Mouse (Mus musculus) induced T-regulatory cell, adult 2 months (primary cell): ENCODE measurements around the gene Taok1.

Source experiments
- DNase-seq: peaks from one replicate; pipeline ENCODE4 v3.0.0-alpha.2; 2012; ENCODE audit warnings: low read depth

Gene Taok1

DNA sequence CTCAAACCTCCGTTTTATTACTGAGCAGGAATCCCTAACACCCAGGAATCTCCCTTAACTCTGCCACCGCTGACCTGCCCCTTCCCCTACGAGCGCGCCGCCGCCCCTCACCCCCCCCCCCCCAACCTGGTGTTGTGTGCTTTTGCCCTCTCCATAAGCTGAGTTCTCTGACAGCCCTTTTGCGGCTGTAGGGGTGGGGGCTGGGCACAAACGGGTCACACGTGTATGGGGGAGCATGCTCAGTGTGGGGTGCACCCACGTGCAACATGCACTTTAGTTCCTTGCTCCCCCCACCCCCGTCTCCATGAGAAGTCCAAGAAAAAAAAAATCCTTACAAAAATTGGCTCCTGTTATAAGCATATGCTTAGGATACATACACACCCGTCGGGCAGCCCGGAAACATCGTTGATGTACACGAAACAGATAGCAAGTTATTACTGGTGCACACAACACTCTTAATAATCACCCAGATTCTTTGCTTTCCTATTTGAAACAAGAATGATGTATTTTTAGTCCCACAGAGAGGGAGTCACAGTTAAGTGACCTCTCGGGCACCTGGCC is 115.2 kb downstream of the Taok1 start:
- DNase-seq = peak; percentile 63

DNA sequence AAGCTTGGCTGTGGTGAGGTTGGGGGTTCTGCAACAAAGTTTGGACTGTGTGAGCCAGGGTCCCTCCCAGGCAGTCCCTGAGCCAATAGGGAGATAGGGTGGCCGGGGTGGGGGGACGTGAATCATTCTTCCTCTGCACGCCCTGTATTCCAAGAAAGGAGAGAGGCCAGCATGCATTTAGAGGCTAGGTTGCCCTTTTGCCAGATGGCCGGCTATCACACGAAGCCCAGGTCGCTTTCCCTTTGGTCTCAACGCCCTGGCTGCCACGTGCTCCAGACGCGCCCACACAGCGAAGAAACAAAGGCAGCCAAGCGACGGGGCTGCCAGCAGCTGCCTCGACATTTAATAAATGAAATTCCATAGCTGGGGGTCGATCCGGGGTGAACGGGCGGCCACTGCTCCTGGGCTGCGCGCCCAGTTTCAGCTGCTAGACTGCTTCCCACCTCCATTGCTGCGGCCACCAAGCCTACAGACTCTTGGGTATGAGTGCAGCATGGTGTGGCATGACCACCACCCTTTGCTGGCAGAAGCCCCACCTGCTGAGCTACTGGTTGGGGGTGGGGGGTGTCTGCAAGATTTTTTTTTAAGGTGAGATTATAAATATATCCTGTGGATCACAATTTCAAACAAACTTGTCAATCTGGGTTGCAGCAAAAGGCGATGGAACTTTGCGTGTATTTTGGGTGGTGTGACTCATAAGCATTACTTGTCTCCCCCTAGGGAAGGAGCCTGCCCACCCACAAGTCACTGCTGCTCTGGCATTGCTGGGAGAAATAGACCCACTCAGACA is 115.9 kb downstream of the Taok1 start:
- DNase-seq = peak; percentile 52

DNA sequence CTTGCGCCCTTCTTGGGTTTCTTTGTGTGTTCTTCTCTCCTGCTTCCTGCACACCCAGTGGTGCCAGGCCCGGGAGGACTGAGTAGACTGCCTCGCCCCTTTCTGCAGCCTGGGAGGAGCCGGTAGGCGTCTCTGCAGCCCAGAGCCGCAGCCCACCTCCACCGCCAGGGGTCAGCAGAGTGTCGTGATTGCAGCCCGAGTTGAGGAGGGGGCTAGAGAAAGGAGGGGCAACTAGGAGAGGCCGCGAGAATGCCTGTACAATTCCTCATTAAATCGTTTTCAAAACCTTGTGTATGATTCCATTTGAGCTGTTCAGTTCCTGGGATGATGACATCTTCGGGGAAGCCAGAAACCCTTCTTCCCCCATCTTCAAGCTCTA is 116.5 kb downstream of the Taok1 start:
- peak; percentile 92 for DNase-seq

DNA sequence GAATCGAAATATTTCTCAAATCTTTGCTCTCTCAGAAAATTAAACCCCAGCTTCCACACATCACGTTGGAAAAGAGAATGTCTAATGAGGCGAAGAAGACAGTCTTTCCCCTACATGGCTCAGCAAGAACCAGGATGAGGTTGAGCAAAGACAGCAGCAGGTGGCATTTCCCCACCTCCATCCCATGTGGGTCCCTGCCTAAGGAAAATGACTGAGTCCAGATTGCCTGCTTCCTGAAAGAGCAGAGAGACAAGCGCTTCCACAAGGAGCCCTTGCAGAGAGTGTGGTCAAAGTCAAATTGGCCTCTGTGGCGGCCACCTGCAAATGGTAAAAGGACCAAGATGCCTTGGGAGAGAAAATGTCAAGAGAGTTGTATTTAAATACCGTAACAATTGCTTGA is 117.2 kb downstream of the Taok1 start:
- no peak for DNase-seq

DNA sequence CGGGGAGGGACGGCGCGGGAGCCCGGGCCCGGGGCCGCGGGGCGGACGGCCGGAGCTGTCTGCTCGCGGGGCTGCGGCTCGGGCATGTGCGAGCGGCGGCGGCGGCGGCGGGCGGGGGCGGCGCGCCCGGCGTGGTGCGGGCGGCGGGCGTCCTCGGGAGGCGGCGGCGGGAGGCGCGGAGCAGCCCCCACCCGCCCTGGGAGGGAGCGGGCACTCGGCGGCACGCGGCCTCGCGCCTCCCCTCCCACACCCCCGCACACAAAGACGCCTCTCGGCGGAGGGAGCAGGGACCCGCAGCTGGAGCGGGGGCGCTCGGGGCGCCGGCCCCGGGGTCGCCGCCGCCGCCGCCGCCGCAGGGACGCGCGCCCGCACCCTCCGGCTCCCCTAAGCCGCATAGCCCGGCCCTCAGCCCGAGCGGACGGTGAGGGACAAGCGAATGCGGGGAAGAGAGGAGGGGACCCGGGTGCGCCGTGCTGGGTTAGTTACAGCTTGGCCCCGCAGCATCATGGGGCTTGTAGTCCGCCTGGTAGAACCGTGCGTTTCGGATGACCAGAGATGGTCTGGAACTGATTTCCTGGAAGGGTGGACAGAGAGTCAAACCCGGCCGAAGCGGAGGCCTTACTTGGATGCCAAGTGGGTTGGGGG is 117.9 kb downstream of the Taok1 start, which contains the start of gene Ankrd13b:
Ankrd13b (minus strand) TSS at position 88 of the 645 bp plus-strand sequence.
- peak; percentile 60 for DNase-seq

DNA sequence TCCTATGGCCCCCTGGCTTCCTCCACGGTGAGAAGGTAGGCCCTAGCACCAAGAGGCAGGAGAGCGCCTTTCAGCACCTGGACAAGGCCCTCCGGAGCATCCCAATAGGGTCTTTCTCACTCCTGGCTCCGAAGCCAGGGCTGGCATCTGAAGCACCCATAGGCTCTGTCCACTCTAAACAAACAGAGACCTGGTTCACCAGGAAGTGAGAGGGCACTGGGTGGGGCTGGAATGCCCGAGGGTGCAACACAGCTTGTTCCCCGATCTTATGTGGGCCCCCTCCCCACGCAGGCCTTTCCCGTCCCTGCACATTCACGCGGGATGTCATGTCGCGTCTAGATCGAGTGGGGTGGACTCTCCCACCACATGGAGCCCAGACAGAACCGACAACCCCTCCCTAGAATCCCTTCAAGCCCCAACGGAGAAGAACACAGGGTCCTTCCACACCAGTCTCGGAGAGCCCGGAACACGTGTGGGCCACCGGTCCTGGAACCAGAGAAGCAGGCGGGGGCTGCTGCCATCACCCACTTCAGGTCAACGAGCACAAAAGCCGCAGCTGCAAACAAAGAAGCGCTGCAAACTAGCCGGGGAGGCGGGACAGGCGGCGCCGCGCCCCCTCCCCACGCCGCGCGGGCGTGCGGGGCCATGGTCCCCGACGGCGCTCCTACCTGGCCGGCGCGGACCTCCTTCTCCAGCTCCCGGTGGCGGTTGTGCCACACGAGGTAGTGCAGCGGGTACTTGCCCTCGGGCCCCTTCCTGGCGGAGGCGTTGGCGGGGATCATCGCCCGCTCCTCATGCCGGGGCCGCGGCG is 118.6 kb downstream of the Taok1 start:
- DNase-seq = peak; percentile 50

DNA sequence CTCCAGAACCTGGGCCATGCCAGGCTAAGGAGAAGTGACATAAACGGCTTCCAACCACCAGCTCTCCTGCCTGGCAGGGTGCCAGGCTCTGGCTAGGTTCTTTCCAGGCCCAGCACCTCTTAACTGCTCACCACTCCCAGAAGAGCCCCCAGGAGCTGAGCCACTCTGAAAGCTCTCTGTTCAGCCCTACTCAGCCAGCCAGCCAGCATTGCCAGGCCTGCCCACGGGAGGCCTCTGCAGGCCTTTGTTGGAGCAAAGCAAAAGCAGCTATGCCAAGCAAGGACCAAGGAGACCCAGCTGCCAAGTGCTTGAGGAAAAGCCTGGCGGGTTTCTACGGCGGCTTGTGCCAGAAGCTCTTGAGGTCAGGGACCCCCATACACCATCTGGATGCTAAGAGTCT is 120.8 kb downstream of the Taok1 start:
- no peak for DNase-seq

DNA sequence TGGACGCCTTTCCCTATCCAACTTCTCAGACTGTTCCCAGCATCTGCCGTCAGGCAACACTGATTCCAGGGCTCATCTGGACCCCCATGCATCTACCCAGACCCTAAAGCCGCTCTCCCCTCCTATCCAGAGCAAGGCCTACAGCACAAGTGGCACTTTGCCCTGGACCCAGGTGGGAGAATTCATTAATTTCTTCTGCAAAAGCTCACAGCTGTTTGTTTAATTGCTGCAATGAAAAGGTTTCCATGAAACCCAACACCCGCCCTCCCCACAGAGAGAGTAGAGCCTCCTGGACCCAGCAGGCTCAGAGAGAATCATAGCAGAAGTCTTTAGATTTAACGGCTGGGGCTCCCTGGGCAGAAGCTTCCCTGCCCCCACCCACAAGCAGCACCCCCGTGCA is 122.4 kb downstream of the Taok1 start:
- no peak for DNase-seq

DNA sequence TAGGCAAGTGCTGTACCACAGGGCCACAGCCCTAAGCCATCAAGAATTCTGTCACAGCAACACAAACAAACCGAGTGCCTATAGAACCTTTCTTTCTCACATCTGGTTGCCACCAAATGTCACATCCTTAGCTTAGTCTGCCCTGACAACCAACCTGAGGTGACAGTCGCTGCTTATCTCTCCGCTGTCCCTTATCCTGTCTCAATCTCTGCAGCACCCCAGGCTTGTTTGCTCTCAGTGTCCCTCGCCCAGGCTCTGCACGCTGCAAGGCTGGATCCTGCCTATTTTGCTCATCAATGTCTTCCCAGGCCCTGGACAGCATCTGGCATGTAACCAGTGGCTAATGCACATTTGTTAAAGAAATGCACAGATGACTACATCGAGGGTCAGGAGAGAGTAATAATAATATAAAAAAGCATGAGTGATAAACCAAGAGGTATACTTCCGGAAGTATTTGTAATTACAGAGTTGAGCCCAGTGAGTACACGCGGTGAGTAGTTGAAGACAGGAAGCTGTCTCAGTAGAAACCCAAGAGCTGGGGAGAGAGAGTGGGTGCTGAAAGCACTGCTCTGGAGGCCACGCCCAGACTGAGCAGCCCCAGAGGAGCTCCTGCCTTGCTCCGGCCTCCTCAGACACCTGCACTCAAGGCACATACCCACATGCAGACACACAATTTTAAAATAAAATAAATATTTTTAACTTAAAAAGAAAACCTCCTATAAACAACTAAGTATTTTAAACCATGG is 123.9 kb downstream of the Taok1 start:
- peak; percentile 85 for DNase-seq

DNA sequence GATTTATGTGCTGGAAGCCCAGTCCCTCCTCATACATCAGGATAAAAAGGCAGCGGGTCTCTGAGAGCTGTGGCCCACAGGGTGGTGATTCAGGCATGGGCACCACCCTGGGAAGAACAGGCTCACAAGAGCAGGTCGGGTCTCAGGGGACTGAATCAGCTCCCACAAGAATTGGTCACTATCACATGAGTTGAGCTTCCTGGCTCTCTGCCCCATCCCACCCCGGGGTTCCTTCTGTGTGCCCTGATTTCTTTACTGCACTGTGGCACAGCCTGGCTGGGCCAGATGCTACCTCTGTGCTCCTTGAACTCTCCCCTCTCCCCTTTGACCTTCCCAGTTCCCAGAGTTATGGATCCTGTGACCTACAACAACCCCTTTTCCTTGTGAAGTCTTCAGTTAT is 124.6 kb downstream of the Taok1 start:
- DNase-seq = no peak
